Mouse (Mus musculus): Measurements from ENCODE around the gene Bbip1.

Gene Bbip1

DNA sequence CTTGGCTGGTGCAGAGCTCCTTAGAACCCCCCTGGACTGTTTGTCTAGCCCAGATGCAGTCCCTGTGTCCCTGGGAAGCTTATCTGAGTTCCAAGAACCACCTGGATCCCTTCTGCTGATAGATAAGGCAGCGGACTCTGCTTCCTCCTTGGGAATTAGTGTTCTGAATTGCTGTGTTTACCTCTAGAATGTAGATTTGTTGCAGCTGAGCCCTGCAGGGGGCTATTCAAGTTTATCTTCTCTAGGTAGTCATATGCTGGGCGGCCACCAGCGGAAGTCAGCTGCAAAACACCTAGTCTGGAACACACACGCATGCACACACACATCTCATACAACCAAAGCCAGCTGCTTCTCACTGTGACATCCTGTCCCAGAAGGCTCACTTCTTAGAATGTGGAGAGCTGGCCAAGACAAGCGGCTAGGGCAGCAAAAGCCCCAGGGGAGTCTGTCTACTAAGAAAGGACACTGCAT, 53.6 kb downstream of the Bbip1 start:
- peak; percentile 79 to 85 for DNase-seq (ENCODE audit: low spot score in 2 of 2)

GRCm38 (mm10) chr19:53890274-53890673, 54.2 kb downstream of the Bbip1 start:
- DNase-seq (ENCODE audit: low spot score in 2 of 2): no peak

- DNase-seq (ENCODE audit: low spot score in 2 of 2): peak; percentile 60 to 74
Measured at GRCm38 (mm10) chr19:53889555-53889954, 54.9 kb downstream of the Bbip1 start.

GRCm38 (mm10) chr19:53888331-53888730, 56.1 kb downstream of the Bbip1 start:
- DNase-seq (ENCODE audit: low spot score in 2 of 2): no peak

- no peak for DNase-seq (ENCODE audit: low spot score in 2 of 2)
Measured at GRCm38 (mm10) chr19:53887822-53888221, 56.6 kb downstream of the Bbip1 start.

DNA sequence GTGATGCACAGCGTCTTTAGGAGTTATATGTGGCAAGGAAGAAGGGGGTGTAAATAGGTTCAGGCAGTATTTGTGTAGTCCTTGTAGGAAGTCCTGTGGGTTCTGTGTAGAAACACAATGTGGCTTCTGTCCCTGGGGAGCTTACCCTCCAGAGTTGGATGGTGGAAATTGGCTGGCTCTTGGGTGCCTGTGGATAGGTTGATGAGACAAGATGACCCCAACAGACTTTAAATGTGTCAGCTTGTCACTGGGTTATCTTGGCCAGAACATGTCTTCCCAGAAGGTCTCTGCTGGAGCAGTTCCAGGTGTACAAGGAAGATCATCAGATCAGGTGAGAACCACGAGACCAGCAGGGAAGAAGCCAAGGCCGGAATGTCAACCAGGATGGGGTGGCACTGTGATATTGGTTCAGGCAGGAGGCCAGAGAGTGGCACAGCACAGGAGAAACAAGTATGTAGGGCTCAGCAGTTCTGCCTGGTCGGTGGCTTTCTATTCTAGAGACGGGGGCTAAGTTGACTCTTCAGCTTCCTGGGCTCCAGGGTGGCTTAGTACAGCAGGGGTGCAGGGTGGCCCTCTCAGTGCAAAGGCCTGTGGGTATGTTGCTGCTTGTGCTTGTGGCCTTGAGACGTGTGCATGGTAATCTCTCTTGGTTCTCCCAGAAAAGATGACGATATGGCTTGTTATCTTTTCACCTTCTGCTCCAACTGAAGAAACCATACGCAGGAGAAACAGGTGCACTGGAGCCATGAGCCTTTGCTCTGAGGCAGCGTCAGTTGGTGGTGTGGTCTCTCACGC, 57.7 kb downstream of the Bbip1 start:
- DNase-seq (ENCODE audit: low spot score in 2 of 2): no peak

DNA sequence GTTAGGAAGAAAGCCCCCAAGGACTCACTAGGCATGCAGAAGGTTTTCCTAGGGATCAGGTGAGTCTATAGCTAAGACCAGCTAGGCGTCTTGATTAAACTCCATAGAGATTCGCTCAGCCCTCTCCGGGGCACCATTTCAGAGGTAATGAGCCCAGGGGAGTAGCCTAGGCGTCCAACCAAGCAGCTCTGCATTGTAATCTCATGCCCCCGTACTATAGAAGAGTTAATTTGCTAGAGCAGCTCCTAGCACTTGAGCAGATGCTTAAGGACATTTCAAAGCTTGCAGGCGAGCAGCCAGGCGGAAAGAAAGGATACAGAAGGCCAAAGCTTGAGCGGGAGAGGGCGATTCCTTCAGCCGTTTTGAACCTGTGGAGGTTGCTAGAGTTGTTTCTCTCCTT, 59.0 kb downstream of the Bbip1 start:
- DNase-seq (ENCODE audit: low spot score in 2 of 2): no peak

GRCm38 (mm10) chr19:53881786-53882185, 62.6 kb downstream of the Bbip1 start:
- DNase-seq (ENCODE audit: low spot score in 2 of 2): no peak

DNA sequence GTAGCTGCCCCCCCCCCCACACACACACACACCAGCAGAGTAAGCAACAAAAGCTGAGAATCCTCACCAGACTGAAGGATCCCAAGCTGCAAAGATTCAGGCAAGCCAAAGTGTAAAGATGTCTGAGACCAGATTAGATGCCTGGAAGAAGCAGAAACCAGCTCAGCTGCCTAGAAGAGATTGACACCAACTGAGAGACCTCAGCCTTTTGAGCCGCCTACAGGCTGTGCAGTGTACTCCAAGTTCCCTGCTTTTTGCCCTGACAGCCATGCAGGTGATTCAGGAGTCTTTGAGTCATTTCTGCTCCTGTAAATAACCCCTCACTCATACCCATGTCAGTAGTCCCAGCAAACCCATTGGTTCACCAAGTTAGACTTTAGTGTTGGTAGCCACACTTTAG, 64.0 kb downstream of the Bbip1 start:
- no peak for DNase-seq (ENCODE audit: low spot score in 2 of 2)

Data from natural killer cell, adult 2 months (primary cell).